Mouse (Mus musculus): ENCODE measurements around the gene Phc2. TPM values are rescaled to one million over a fixed set of nuclear protein-coding genes. Genes with fewer than 3 reads are reported as not detected.

The Phc2 gene
- polyA plus RNA-seq, 1 experiment from 2014 or later = 52.8 TPM

DNA sequence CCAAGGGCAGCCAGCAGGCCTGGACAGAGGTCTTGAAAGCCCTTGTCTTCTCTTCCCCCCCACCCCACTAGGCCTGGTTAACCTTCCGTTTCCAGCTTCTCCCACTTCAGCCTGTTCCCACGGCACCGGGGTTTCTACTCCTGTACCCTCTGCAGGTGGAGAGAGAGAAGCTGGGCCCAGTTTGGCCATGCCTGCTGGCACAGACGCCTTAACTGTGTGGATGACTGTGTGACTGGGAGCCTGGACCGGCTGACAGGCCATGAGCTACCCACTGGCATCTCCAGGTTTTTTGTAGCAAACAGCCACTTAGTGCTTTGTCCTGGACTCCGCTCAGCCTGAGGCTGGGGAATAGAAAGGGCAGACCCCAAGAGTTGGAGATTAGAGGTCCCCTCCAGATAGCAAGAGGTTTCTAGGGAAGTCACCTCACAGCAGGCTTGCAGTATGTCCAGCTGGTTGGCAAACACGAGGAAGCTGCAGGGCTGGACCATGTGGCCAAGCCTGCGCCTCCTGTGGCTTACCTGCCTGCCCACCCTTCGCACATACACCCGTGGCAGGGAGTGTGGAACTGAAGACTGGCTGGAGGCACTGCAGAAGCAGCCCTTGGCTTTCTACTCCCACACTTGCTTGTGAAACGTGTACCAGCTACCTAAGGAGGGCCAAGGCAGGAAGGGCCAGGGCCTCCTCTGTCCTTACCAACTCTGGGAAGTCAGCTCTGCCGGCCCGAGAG, 97.7 kb downstream of the Phc2 start:
- no peaks in the 10 kb centered on the region for H3K27me3 ChIP-seq (ENCODE audit: control insufficient read depth, insufficient read depth, low read length)
- peaks cover 78% of the 10 kb centered on the region for H3K36me3 ChIP-seq (replicated peaks; ENCODE audit: control insufficient read depth, insufficient read depth)
- no peak overlapping the region for H3K4me3 ChIP-seq (replicated peaks; ENCODE audit: low read length)
- no peaks in the 10 kb centered on the region for H3K9me3 ChIP-seq (ENCODE audit: control insufficient read depth, low read length)
- H3K27ac ChIP-seq = no peak overlapping the region
- DNase-seq (ENCODE audit: low spot score) (no peak), ATAC-seq (ENCODE audit: low FRiP score) (no peak)
- H3K4me1 ChIP-seq (replicated peaks; ENCODE audit: control insufficient read depth, insufficient read depth, low read length) = no peaks in the 10 kb centered on the region
- 85% methylated on average over 13 of the region's 13 CpGs for WGBS
- H3K9ac ChIP-seq = no peak overlapping the region
- no peak overlapping the region for H3K4me2 ChIP-seq (replicated peaks)

DNA sequence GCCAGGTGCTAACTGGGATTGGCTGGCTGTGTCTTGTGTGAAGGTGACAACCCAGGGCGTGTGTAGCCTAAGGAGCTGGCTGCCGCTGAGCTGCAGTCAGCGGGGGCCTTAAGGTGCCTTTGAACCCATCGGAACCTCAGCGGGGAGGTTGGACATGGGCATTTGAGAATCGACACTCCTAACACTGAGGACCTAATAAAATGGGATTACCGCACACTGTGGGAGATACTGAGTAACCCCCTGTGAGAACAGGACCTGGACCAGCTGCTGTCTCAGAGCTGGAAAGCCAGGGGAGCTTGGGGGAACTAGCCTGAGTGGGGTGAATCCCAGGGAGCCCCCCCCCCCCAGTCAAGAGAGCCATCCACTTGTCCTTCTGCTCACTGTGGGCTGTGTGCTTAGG, 99.1 kb downstream of the Phc2 start:
- no peak overlapping the region for H3K4me3 ChIP-seq (replicated peaks; ENCODE audit: low read length)
- no peak overlapping the region for H3K4me2 ChIP-seq (replicated peaks)
- H3K27ac ChIP-seq = no peak overlapping the region
- H3K36me3 ChIP-seq (replicated peaks; ENCODE audit: control insufficient read depth, insufficient read depth) = peaks cover 64% of the 10 kb centered on the region
- H3K9me3 ChIP-seq (ENCODE audit: control insufficient read depth, low read length) = no peaks in the 10 kb centered on the region
- no peak overlapping the region for H3K9ac ChIP-seq
- 91% methylated on average over 7 of the region's 7 CpGs for WGBS
- no peaks in the 10 kb centered on the region for H3K27me3 ChIP-seq (ENCODE audit: control insufficient read depth, insufficient read depth, low read length)
- DNase-seq (ENCODE audit: low spot score) (no peak), ATAC-seq (ENCODE audit: low FRiP score) (no peak)
- H3K4me1 ChIP-seq (replicated peaks; ENCODE audit: control insufficient read depth, insufficient read depth, low read length) = no peaks in the 10 kb centered on the region

DNA sequence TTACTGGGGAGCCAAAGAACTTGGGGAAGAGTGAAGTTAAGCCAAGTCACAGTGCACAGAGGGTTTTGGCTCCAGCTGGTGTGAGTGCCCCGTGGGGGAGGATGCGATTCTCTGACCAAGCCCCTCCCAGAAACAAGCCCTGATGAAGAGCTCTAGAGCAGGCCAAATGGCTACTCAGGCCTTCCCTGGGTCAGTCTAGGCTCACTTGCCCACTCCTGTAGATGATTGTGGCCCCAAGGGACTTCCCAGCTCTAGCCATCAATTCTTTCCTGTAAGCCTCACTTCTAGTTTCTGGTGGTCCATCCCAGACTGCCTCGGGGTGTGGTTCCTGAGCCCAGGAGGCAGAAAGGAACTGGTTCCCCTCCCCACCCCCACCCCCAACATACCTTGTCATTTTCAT, 100.6 kb downstream of the Phc2 start, which contains the start of gene A3galt2:
TSS of gene A3galt2 (plus strand) at position 301 of the 400 bp plus-strand sequence.
- Histone ChIP-seq H3K9me3 (ENCODE audit: control insufficient read depth, low read length) (no peaks in the 10 kb centered on the region), H3K4me2 (replicated peaks) (no peak within 1 kb of the TSS), H3K36me3 (replicated peaks; ENCODE audit: control insufficient read depth, insufficient read depth) (peaks cover 49% of the 10 kb centered on the region), H3K4me3 (replicated peaks; ENCODE audit: low read length) (no peak within 1 kb of the TSS), H3K27me3 (ENCODE audit: control insufficient read depth, insufficient read depth, low read length) (no peaks in the 10 kb centered on the region), H3K9ac (no peak within 1 kb of the TSS), H3K4me1 (replicated peaks; ENCODE audit: control insufficient read depth, insufficient read depth, low read length) (no peaks in the 10 kb centered on the region), H3K27ac (peak within 1 kb of the TSS; percentile 30; the same call in 1 of the 2 replicates)
- WGBS = 79% methylated on average over 3 of the region's 3 CpGs
- DNase-seq (ENCODE audit: low spot score) (no peak), ATAC-seq (ENCODE audit: low FRiP score) (no peak)

DNA sequence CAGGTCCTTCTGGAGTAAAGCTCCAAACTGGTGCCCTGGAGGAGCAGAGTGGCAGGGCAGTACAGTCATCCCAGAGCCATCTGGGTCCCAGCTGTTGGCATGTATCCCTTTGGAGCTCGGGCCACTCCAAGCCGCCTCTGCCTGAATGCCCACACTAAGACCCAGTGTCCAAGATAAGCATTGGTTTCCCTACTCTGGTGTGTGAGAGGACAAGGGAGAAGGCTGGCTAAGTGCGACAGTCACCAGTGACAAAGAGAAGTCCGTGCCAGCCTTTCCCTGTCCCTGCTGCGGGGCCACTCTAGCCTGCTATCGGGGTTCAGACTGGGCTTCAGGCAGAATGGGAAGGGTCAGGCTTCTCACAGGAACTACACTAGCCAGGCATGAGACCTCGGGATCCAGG, 101.4 kb downstream of the Phc2 start:
- 74% methylated on average over 7 of the region's 7 CpGs for WGBS
- Histone ChIP-seq H3K4me2 (replicated peaks) (no peak overlapping the region), H3K27ac (peak overlapping the region; percentile 30; the same call in 1 of the 2 replicates), H3K36me3 (replicated peaks; ENCODE audit: control insufficient read depth, insufficient read depth) (peaks cover 40% of the 10 kb centered on the region), H3K9me3 (ENCODE audit: control insufficient read depth, low read length) (no peaks in the 10 kb centered on the region), H3K4me1 (replicated peaks; ENCODE audit: control insufficient read depth, insufficient read depth, low read length) (no peaks in the 10 kb centered on the region), H3K27me3 (ENCODE audit: control insufficient read depth, insufficient read depth, low read length) (no peaks in the 10 kb centered on the region), H3K9ac (no peak overlapping the region), H3K4me3 (replicated peaks; ENCODE audit: low read length) (no peak overlapping the region)
- peak; percentile 14; the same call in 1 of the 2 replicates for ATAC-seq (ENCODE audit: low FRiP score)
- no peak for DNase-seq (ENCODE audit: low spot score)

DNA sequence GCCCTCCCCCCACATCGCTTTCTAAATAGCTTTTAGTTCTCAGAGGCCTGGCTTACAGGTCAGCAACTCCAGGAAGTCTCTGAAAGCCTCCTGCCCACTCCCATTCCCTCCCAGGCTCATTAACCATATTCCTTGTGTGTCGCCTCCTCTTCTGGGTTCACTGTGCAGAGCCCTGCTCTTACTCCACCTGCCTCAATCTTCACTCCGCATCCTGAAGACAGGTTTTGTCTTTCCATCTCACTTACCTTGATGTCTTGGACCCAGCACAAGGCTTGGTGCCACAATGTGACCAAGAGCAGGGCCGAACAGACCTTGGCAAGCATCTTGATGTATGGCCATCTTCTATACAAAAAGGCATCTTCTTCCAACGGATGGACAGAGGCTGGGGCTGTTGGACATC, 104.7 kb downstream of the Phc2 start:
- Histone ChIP-seq H3K27me3 (ENCODE audit: control insufficient read depth, insufficient read depth, low read length) (no peaks in the 10 kb centered on the region), H3K9ac (no peak overlapping the region), H3K9me3 (ENCODE audit: control insufficient read depth, low read length) (peaks cover 13% of the 10 kb centered on the region; the same call in 1 of the 2 replicates), H3K4me2 (replicated peaks) (no peak overlapping the region), H3K4me3 (replicated peaks; ENCODE audit: low read length) (no peak overlapping the region), H3K27ac (no peak overlapping the region), H3K4me1 (replicated peaks; ENCODE audit: control insufficient read depth, insufficient read depth, low read length) (no peaks in the 10 kb centered on the region), H3K36me3 (replicated peaks; ENCODE audit: control insufficient read depth, insufficient read depth) (peaks cover 7% of the 10 kb centered on the region)
- 83% methylated on average over 5 of the region's 5 CpGs for WGBS
- ATAC-seq (ENCODE audit: low FRiP score) (no peak), DNase-seq (ENCODE audit: low spot score) (no peak)

DNA sequence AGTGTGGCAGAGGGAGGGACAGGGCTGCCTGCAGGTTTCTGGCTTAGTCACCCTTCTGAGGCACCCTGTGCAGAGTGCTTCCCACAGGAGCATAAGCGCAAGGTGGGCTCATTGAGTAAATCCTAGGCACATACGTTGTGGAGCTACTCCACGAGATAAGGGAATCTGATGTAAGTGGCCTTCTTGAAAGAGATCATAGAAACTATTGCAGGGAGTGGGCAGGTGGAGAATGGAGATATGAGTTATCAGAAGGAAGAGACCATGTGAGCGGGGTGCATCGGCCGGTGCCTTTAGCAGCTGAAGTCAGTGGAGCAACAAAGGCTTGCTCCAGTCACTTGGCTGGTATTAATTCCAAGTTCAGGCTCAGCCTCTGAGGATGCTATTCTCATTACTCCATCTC, 105.5 kb downstream of the Phc2 start:
- DNase-seq (ENCODE audit: low spot score) (no peak), ATAC-seq (ENCODE audit: low FRiP score) (no peak)
- 0 out of 2 replicates have a peak, but pooled peaks cover 1% of the 10 kb centered on the region for H3K36me3 ChIP-seq (replicated peaks; ENCODE audit: control insufficient read depth, insufficient read depth)
- H3K4me3 ChIP-seq (replicated peaks; ENCODE audit: low read length) = no peak overlapping the region
- H3K4me1 ChIP-seq (replicated peaks; ENCODE audit: control insufficient read depth, insufficient read depth, low read length) = no peaks in the 10 kb centered on the region
- no peak overlapping the region for H3K9ac ChIP-seq
- peaks cover 13% of the 10 kb centered on the region; the same call in 1 of the 2 replicates for H3K9me3 ChIP-seq (ENCODE audit: control insufficient read depth, low read length)
- no peak overlapping the region for H3K27ac ChIP-seq
- no peaks in the 10 kb centered on the region for H3K27me3 ChIP-seq (ENCODE audit: control insufficient read depth, insufficient read depth, low read length)
- WGBS = 86% methylated on average over 6 of the region's 6 CpGs
- H3K4me2 ChIP-seq (replicated peaks) = no peak overlapping the region

DNA sequence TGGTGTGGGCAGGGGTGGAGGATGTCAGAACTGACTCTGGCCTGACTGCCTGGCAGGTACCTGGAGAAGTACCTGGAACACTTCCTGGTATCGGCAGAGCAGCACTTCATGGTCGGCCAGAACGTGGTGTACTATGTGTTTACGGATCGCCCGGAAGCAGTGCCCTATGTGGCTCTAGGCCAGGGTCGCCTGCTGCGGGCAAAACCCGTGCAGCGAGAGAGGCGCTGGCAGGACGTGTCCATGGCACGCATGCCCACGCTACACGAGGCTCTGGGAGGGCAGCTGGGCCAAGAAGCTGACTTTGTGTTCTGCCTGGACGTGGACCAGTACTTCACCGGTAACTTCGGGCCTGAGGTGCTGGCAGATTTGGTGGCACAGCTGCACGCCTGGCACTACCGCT, 112.4 kb downstream of the Phc2 start:
- no peak overlapping the region for H3K9ac ChIP-seq
- ATAC-seq (ENCODE audit: low FRiP score) (no peak), DNase-seq (ENCODE audit: low spot score) (no peak)
- WGBS = 95% methylated on average over 20 of the region's 20 CpGs
- no peak overlapping the region for H3K4me3 ChIP-seq (replicated peaks; ENCODE audit: low read length)
- H3K4me1 ChIP-seq (replicated peaks; ENCODE audit: control insufficient read depth, insufficient read depth, low read length) = no peaks in the 10 kb centered on the region
- H3K9me3 ChIP-seq (ENCODE audit: control insufficient read depth, low read length) = peaks cover 13% of the 10 kb centered on the region; the same call in 1 of the 2 replicates
- no peak overlapping the region for H3K4me2 ChIP-seq (replicated peaks)
- 0 out of 2 replicates have a peak, but pooled peaks cover under 1% of the 10 kb centered on the region for H3K36me3 ChIP-seq (replicated peaks; ENCODE audit: control insufficient read depth, insufficient read depth)
- no peak overlapping the region for H3K27ac ChIP-seq
- H3K27me3 ChIP-seq (ENCODE audit: control insufficient read depth, insufficient read depth, low read length) = no peaks in the 10 kb centered on the region

DNA sequence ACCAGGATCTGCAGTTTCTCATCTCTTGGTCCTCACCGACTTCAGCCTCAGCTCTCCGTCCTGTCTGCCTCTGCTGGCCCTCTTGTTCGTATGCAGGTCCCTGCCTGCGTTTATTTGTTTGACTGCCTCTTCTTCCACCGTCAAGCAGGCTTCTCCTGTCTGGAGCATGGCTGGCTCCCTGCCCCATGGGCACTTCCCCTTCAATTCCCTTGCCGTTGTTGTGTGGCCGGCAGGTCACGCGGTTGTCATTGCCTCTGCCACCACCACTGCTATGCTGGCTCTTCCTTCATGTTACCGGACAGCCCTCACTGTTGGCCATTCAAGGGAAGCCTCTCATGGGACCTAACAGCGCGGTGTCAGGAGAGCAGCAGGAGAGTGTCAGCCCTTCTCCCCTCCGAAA, 113.6 kb downstream of the Phc2 start:
- no peak for DNase-seq (ENCODE audit: low spot score)
- Histone ChIP-seq H3K9ac (no peak overlapping the region), H3K4me1 (replicated peaks; ENCODE audit: control insufficient read depth, insufficient read depth, low read length) (no peaks in the 10 kb centered on the region), H3K27me3 (ENCODE audit: control insufficient read depth, insufficient read depth, low read length) (no peaks in the 10 kb centered on the region), H3K9me3 (ENCODE audit: control insufficient read depth, low read length) (peaks cover 7% of the 10 kb centered on the region; the same call in 1 of the 2 replicates), H3K27ac (no peak overlapping the region), H3K4me3 (replicated peaks; ENCODE audit: low read length) (no peak overlapping the region), H3K4me2 (replicated peaks) (no peak overlapping the region), H3K36me3 (replicated peaks; ENCODE audit: control insufficient read depth, insufficient read depth) (peaks cover 12% of the 10 kb centered on the region)
- no peak for ATAC-seq (ENCODE audit: low FRiP score)
- WGBS = 76% methylated on average over 13 of the region's 13 CpGs

DNA sequence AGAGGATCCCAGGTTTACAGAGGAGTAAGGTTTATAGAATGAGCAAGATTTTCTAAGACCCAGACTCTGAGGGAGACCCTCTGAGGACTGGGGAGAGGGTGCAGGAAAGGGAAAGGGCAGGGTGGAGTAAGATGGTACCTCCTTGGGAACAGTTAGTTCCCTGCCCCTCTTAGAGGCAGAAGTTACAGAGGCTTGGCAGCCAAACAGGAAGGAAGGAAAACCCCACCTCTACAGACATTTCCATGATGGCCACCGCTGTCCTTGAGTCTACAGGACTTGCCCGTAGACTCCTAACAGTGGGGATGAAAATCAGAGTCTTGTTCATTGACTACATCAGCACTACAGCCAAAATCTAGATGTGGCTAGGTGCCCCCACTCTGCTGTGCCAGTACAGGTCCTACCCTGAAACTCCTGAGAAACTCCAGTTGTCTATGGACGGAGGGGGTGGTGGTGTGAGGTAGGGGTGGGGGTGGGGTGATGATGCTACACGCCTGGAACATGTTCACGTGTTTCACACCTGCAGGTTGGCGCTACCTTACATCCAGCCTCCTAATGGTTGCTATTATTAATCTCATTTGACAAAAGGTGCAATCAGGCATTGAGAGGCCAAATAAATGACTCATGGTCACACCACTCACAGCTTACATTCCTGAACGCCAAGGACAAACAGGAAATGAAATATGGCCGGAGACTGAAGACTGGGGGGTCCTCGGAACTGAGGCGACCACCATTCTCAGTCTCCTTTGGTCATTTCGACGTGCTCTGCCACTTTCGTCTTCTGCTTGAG, 115.3 kb downstream of the Phc2 start:
- H3K36me3 ChIP-seq (replicated peaks; ENCODE audit: control insufficient read depth, insufficient read depth) = peaks cover 28% of the 10 kb centered on the region
- no peaks in the 10 kb centered on the region for H3K9me3 ChIP-seq (ENCODE audit: control insufficient read depth, low read length)
- no peaks in the 10 kb centered on the region for H3K4me1 ChIP-seq (replicated peaks; ENCODE audit: control insufficient read depth, insufficient read depth, low read length)
- H3K27me3 ChIP-seq (ENCODE audit: control insufficient read depth, insufficient read depth, low read length) = no peaks in the 10 kb centered on the region
- H3K9ac ChIP-seq = no peak overlapping the region
- H3K27ac ChIP-seq = no peak overlapping the region
- ATAC-seq (ENCODE audit: low FRiP score) (no peak), DNase-seq (ENCODE audit: low spot score) (no peak)
- no peak overlapping the region for H3K4me2 ChIP-seq (replicated peaks)
- WGBS = 87% methylated on average over 13 of the region's 13 CpGs
- no peak overlapping the region for H3K4me3 ChIP-seq (replicated peaks; ENCODE audit: low read length)
